Mouse (Mus musculus): ENCODE data around the gene Shmt1.

DNA sequence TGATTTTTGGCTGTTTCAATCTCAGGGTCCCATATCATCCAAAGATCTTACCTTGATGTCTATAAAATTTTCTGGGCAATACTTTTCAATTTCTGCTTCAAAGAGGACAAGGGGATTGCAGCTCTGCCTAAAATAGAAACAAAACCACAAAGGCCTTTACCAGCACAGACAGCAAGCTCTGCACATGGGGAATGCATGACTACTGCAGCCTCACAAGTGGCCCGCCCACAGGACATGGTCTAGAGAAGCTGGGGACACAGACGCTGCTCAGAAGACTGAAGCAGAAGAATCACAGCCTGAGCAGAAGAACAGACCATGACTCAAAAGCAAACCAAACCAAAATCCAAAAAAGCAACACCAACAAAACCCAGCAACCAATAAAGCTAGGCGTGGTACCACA, 49.8 kb downstream of the Shmt1 start:
- no peak for TF ChIP-seq POLR2A (IDR thresholded peaks at IDR 0.05; ENCODE audit: control insufficient read depth, extremely low read depth, insufficient read depth, low read length, poor library complexity)
- TF ChIP-seq CTCF (IDR thresholded peaks at IDR 0.05; ENCODE audit: borderline replicate concordance, control insufficient read depth, extremely low read depth, insufficient read depth, low read length, poor library complexity): no peak

Data from thymus, adult 2 months (tissue).